Mouse (Mus musculus): ENCODE measurements around the gene Zfp683. TPM values are rescaled to one million over a fixed set of nuclear protein-coding genes. Genes with fewer than 3 reads are reported as not detected.

Zfp683 gene
- polyA plus RNA-seq, 1 experiment from 2014 or later: not detected

GRCm38 (mm10) chr4:134060135-134060865 is 6.7 kb downstream of the Zfp683 start, which contains the start of gene Crybg2:
Crybg2 (plus strand) TSS chr4:134060815.
- H3K9me3 ChIP-seq: no peaks in the 10 kb centered on the region
- H3K36me3 ChIP-seq: no peaks in the 10 kb centered on the region
- no peak within 1 kb of the TSS for H3K4me3 ChIP-seq (replicated peaks)
- H3K9ac ChIP-seq: no peak within 1 kb of the TSS
- H3K27me3 ChIP-seq (replicated peaks): peaks cover 1% of the 10 kb centered on the region; the same call in 1 of the 2 replicates
- H3K27ac ChIP-seq: peak within 1 kb of the TSS; percentile 67
- WGBS: 47% methylated on average over 28 of the region's 28 CpGs
- H3K4me1 ChIP-seq (replicated peaks): peaks cover 15% of the 10 kb centered on the region; the same call in 1 of the 2 replicates
- ATAC-seq: no peak
- no peak within 1 kb of the TSS for H3K4me2 ChIP-seq (replicated peaks)

GRCm38 (mm10) chr4:134061166-134061830 is 7.7 kb downstream of the Zfp683 start:
- peaks cover 5% of the 10 kb centered on the region; the same call in 1 of the 2 replicates for H3K27me3 ChIP-seq (replicated peaks)
- peak; percentile 30 for ATAC-seq
- no peaks in the 10 kb centered on the region for H3K36me3 ChIP-seq
- 50% methylated on average over 18 of the region's 18 CpGs for WGBS
- H3K4me3 ChIP-seq (replicated peaks): no peak overlapping the region
- H3K9me3 ChIP-seq: no peaks in the 10 kb centered on the region
- no peak overlapping the region for H3K4me2 ChIP-seq (replicated peaks)
- no peak overlapping the region for H3K9ac ChIP-seq
- peaks cover 15% of the 10 kb centered on the region; the same call in 1 of the 2 replicates for H3K4me1 ChIP-seq (replicated peaks)
- H3K27ac ChIP-seq: peak overlapping the region; percentile 67

GRCm38 (mm10) chr4:134061944-134062446 is 8.4 kb downstream of the Zfp683 start:
- Histone ChIP-seq H3K4me2 (replicated peaks) (no peak overlapping the region), H3K9ac (no peak overlapping the region), H3K36me3 (no peaks in the 10 kb centered on the region), H3K27me3 (replicated peaks) (peaks cover 5% of the 10 kb centered on the region; the same call in 1 of the 2 replicates), H3K27ac (peak overlapping the region; percentile 67), H3K4me3 (replicated peaks) (no peak overlapping the region), H3K4me1 (replicated peaks) (peaks cover 20% of the 10 kb centered on the region; the same call in 1 of the 2 replicates), H3K9me3 (no peaks in the 10 kb centered on the region)
- WGBS: 36% methylated on average over 8 of the region's 8 CpGs
- ATAC-seq: peak; percentile 88

GRCm38 (mm10) chr4:134062561-134062960 is 8.9 kb downstream of the Zfp683 start:
- H3K36me3 ChIP-seq: no peaks in the 10 kb centered on the region
- no peaks in the 10 kb centered on the region for H3K9me3 ChIP-seq
- H3K9ac ChIP-seq: no peak overlapping the region
- WGBS: 58% methylated on average over 8 of the region's 8 CpGs
- H3K27ac ChIP-seq: peak overlapping the region; percentile 67
- H3K4me3 ChIP-seq (replicated peaks): no peak overlapping the region
- no peak overlapping the region for H3K4me2 ChIP-seq (replicated peaks)
- no peak; the same call in 1 of the 2 replicates for ATAC-seq
- H3K27me3 ChIP-seq (replicated peaks): peaks cover 5% of the 10 kb centered on the region; the same call in 1 of the 2 replicates
- H3K4me1 ChIP-seq (replicated peaks): peaks cover 20% of the 10 kb centered on the region; the same call in 1 of the 2 replicates

GRCm38 (mm10) chr4:134065431-134066004 is 11.9 kb downstream of the Zfp683 start:
- Histone ChIP-seq H3K9ac (0 out of 2 replicates have a peak overlapping the region, but pooled peaks have one; percentile 18), H3K4me1 (replicated peaks) (peaks cover 13% of the 10 kb centered on the region; the same call in 1 of the 2 replicates), H3K9me3 (no peaks in the 10 kb centered on the region), H3K27me3 (replicated peaks) (peaks cover 5% of the 10 kb centered on the region; the same call in 1 of the 2 replicates), H3K4me2 (replicated peaks) (peak overlapping the region; percentile 52), H3K36me3 (no peaks in the 10 kb centered on the region), H3K27ac (peak overlapping the region; percentile 41; the same call in 1 of the 2 replicates), H3K4me3 (replicated peaks) (peak overlapping the region; percentile 35)
- peak; percentile 24 for ATAC-seq
- WGBS: 16% methylated on average over 23 of the region's 23 CpGs

- H3K4me2 ChIP-seq (replicated peaks): peak overlapping the region; percentile 52
- H3K4me3 ChIP-seq (replicated peaks): peak overlapping the region; percentile 23; the same call in 1 of the 2 replicates
- H3K36me3 ChIP-seq: no peaks in the 10 kb centered on the region
- peaks cover 5% of the 10 kb centered on the region; the same call in 1 of the 2 replicates for H3K4me1 ChIP-seq (replicated peaks)
- no peak overlapping the region for H3K9ac ChIP-seq
- WGBS: 70% methylated on average over 8 of the region's 8 CpGs
- ATAC-seq: peak; percentile 68
- no peaks in the 10 kb centered on the region for H3K9me3 ChIP-seq
- H3K27me3 ChIP-seq (replicated peaks): peaks cover 5% of the 10 kb centered on the region; the same call in 1 of the 2 replicates
- peak overlapping the region; percentile 61 for H3K27ac ChIP-seq
These were observed 13.7 kb downstream of the Zfp683 start for GRCm38 (mm10) chr4:134067383-134067782.

GRCm38 (mm10) chr4:134067833-134068544 is 14.4 kb downstream of the Zfp683 start:
- H3K4me2 ChIP-seq (replicated peaks): peak overlapping the region; percentile 52
- 0 out of 2 replicates have a peak overlapping the region, but pooled peaks have one; percentile 14 for H3K4me3 ChIP-seq (replicated peaks)
- peaks cover 5% of the 10 kb centered on the region; the same call in 1 of the 2 replicates for H3K4me1 ChIP-seq (replicated peaks)
- H3K9ac ChIP-seq: no peak overlapping the region
- peak; percentile 23 for ATAC-seq
- WGBS: 63% methylated on average over 7 of the region's 7 CpGs
- H3K36me3 ChIP-seq: no peaks in the 10 kb centered on the region
- peaks cover 5% of the 10 kb centered on the region; the same call in 1 of the 2 replicates for H3K27me3 ChIP-seq (replicated peaks)
- no peaks in the 10 kb centered on the region for H3K9me3 ChIP-seq
- H3K27ac ChIP-seq: peak overlapping the region; percentile 61

- Histone ChIP-seq H3K9ac (no peak overlapping the region), H3K27ac (peak overlapping the region; percentile 23; the same call in 1 of the 2 replicates), H3K4me2 (replicated peaks) (peak overlapping the region; percentile 30), H3K4me3 (replicated peaks) (no peak overlapping the region), H3K36me3 (no peaks in the 10 kb centered on the region), H3K4me1 (replicated peaks) (peaks cover 5% of the 10 kb centered on the region; the same call in 1 of the 2 replicates), H3K9me3 (no peaks in the 10 kb centered on the region), H3K27me3 (replicated peaks) (peaks cover 5% of the 10 kb centered on the region; the same call in 1 of the 2 replicates)
- 80% methylated on average over 4 of the region's 4 CpGs for WGBS
- peak; percentile 50 for ATAC-seq
These were observed 15.3 kb downstream of the Zfp683 start for GRCm38 (mm10) chr4:134068793-134069580.

GRCm38 (mm10) chr4:134078694-134079093 is 25.1 kb downstream of the Zfp683 start:
- no peak overlapping the region for H3K4me2 ChIP-seq (replicated peaks)
- WGBS: 21% methylated on average over 3 of the region's 3 CpGs
- H3K9ac ChIP-seq: no peak overlapping the region
- H3K36me3 ChIP-seq: no peaks in the 10 kb centered on the region
- H3K27ac ChIP-seq: no peak overlapping the region
- peaks cover 18% of the 10 kb centered on the region for H3K4me1 ChIP-seq (replicated peaks)
- no peaks in the 10 kb centered on the region for H3K27me3 ChIP-seq (replicated peaks)
- no peak for ATAC-seq
- H3K4me3 ChIP-seq (replicated peaks): no peak overlapping the region
- no peaks in the 10 kb centered on the region for H3K9me3 ChIP-seq

GRCm38 (mm10) chr4:134080674-134081073 is 27.0 kb downstream of the Zfp683 start:
- H3K4me3 ChIP-seq (replicated peaks): no peak overlapping the region
- peaks cover 5% of the 10 kb centered on the region; the same call in 1 of the 2 replicates for H3K36me3 ChIP-seq
- H3K27me3 ChIP-seq (replicated peaks): no peaks in the 10 kb centered on the region
- WGBS: 87% methylated on average over 4 of the region's 4 CpGs
- no peak for ATAC-seq
- H3K9me3 ChIP-seq: no peaks in the 10 kb centered on the region
- no peak overlapping the region for H3K9ac ChIP-seq
- H3K4me1 ChIP-seq (replicated peaks): peaks cover 18% of the 10 kb centered on the region
- H3K4me2 ChIP-seq (replicated peaks): no peak overlapping the region
- H3K27ac ChIP-seq: no peak overlapping the region
